Mouse (Mus musculus) liver, embryonic 16.5 days (tissue): ENCODE results near the gene Heatr6. TPM values are rescaled to one million over a fixed set of nuclear protein-coding genes. Genes with fewer than 3 reads are reported as not detected.

Source experiments
- ATAC-seq: fragments of 200-750 bp; cut with Nextera tagmentation; 2 replicates; pipeline ENCODE4 v1.8.0; 2017; ENCODE audit warnings: low read depth, mild to moderate bottlenecking, moderate number of reproducible peaks, moderate library complexity
- H3K27ac ChIP-seq: fragments of 300-500 bp; sonication (generic); 2 replicates; pipeline ENCODE4 v1.5.1; 2014; ENCODE audit warnings: mild to moderate bottlenecking, low read length
- H3K27me3 ChIP-seq: fragments of 300-500 bp; sonication (generic); 2 replicates; pipeline ENCODE4 v1.6.1; 2014; ENCODE audit warnings: low read depth, low read length, mixed read lengths; ENCODE audit not compliant: control insufficient read depth, insufficient read depth
- H3K36me3 ChIP-seq: fragments of 300-500 bp; sonication (generic); 2 replicates; pipeline ENCODE4 v1.6.1; 2014; ENCODE audit warnings: mild to moderate bottlenecking; ENCODE audit not compliant: control insufficient read depth, insufficient read depth
- H3K4me1 ChIP-seq: fragments of 300-500 bp; sonication (generic); 2 replicates; pipeline ENCODE4 v1.6.1; 2014; ENCODE audit warnings: low read depth, low read length, mixed read lengths; ENCODE audit not compliant: control insufficient read depth
- H3K4me2 ChIP-seq: fragments of 300-500 bp; sonication (generic); 2 replicates; pipeline ENCODE4 v1.6.1; 2014; ENCODE audit warnings: low read depth, low read length, mixed read lengths
- H3K4me3 ChIP-seq: fragments of 300-500 bp; sonication (generic); 2 replicates; pipeline ENCODE4 v1.5.1; 2014; ENCODE audit warnings: low read depth, mild to moderate bottlenecking, low read length
- H3K9ac ChIP-seq: fragments of 300-500 bp; sonication (generic); 2 replicates; pipeline ENCODE4 v1.6.1; 2014; ENCODE audit warnings: low read depth, low read length
- H3K9me3 ChIP-seq: fragments of 300-500 bp; sonication (generic); replicated peaks from 2 replicates; pipeline ENCODE4 v1.6.1; 2016; ENCODE audit warnings: low read length; ENCODE audit not compliant: control insufficient read depth
- WGBS: fragments of 180-500 bp; shearing (Covaris S2); extraction: QIAGEN DNeasy Blood & Tissue Kit; methylation state at CpG from one replicate; pipeline ENCODE4 v1.1.7; 2014; ENCODE audit not compliant: insufficient replicate concordance; 5-methylcytosine and 5-hydroxymethylcytosine counted together
- polyA plus RNA-seq: library from polyadenylated mRNA; unstranded; fragments of >200 nt; fragmentation: Nextera tagmentation; extraction: Ambion mirVana; gene quantifications from 2 replicates; pipeline ENCODE4 v1.2.1, GENCODE M21; 2015

Gene Heatr6
- polyA plus RNA-seq, 1 experiment from 2014 or later, result 7.2 TPM

DNA sequence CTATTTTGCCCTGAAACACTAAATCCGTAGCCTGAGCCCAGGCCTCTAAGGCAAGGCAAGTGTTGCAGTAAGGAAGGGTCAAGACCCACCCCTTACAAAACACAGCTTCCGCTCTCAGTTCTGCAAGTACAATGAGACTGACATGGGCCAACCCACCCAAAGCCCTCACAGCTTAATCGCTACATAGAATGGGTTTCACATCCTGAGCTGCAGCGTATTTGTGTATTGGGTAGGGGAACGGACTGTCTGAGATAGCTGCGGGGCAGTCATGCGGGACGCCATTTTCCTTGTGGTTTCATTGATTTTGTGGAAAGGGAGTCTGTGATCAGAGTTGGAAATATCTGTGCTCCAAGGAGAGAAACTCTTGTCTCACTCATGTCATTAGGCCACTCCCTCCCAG lies 56.9 kb downstream of the Heatr6 start:
- no peak overlapping the region for H3K27ac ChIP-seq
- H3K4me3 ChIP-seq, result no peak overlapping the region
- no peak for ATAC-seq
- no peaks in the 10 kb centered on the region for H3K9me3 ChIP-seq
- no peaks in the 10 kb centered on the region for H3K36me3 ChIP-seq
- no peaks in the 10 kb centered on the region for H3K4me1 ChIP-seq
- H3K27me3 ChIP-seq, result no peaks in the 10 kb centered on the region
- WGBS, result 73% methylated on average over 8 of the region's 8 CpGs
- no peak overlapping the region for H3K9ac ChIP-seq
- H3K4me2 ChIP-seq, result no peak overlapping the region

DNA sequence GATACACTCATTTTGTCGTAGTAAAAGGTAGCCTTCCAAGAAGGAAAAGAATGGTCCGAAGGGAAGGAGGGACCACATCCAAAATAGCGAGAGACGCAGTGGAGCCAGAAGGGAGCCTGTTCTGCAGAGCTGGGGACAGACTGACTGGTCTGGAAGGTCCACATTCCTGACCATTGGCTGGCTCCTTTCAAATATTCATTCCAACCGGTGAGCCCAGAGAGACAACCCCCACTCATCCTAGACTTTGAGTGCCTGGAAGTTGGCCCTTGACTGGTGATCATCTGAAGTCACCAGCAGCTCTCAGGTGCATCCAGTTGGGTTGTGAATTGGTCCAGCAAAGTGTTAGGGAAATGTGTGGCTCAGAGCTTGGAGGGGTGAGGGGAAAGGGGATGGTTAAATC lies 61.7 kb downstream of the Heatr6 start:
- Histone ChIP-seq H3K4me2 (no peak overlapping the region), H3K4me1 (no peaks in the 10 kb centered on the region), H3K9ac (no peak overlapping the region), H3K27ac (no peak overlapping the region), H3K9me3 (no peaks in the 10 kb centered on the region), H3K27me3 (no peaks in the 10 kb centered on the region), H3K36me3 (no peaks in the 10 kb centered on the region), H3K4me3 (no peak overlapping the region)
- WGBS, result 68% methylated on average over 5 of the region's 5 CpGs
- no peak for ATAC-seq

DNA sequence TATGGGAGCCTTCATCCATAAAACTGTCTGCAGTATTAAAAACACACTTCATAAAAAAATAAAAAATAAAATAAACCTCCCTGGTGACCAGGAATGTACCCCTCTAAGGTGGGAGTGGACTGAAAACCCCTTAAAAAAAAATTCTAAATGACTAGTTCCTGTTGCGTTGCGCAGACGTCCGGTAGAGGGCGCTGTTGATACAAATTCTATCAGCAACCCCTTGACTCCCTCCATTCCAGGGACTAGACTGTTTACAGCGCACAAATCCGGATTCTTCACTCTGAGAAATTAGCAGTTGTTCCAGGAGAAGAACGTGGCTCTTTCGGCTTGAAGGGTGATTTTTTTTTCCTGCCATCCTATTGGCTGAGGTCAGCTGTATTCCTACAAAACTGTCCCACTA lies 62.1 kb downstream of the Heatr6 start:
- Histone ChIP-seq H3K4me2 (no peak overlapping the region), H3K9ac (no peak overlapping the region), H3K9me3 (no peaks in the 10 kb centered on the region), H3K36me3 (no peaks in the 10 kb centered on the region), H3K27me3 (no peaks in the 10 kb centered on the region), H3K4me1 (no peaks in the 10 kb centered on the region), H3K4me3 (no peak overlapping the region), H3K27ac (no peak overlapping the region)
- no peak for ATAC-seq
- 4% methylated on average over 9 of the region's 9 CpGs for WGBS

DNA sequence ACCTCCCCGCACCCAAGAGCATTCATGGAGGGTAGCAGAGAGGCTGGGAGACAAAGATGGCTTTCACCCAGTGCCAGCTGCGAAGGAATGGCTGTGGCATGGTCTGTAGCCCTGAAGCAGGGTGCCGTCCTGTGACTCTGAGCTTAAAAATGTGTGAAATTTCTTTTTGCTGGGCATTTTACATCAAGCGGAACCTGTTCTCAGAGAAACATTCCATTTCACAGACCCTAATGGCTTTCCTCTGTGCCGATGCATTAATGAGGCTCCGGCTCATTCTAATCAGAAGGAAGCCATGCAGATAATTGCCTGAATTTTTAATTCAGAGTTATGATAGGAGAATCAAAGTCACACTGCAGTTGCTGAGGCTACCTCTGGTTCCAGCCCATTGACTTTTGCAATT lies 63.6 kb downstream of the Heatr6 start:
- H3K4me1 ChIP-seq, result no peaks in the 10 kb centered on the region
- no peak overlapping the region for H3K4me2 ChIP-seq
- no peak overlapping the region for H3K27ac ChIP-seq
- no peaks in the 10 kb centered on the region for H3K36me3 ChIP-seq
- no peaks in the 10 kb centered on the region for H3K9me3 ChIP-seq
- no peak for ATAC-seq
- WGBS, result 66% methylated on average over 6 of the region's 6 CpGs
- no peak overlapping the region for H3K9ac ChIP-seq
- no peak overlapping the region for H3K4me3 ChIP-seq
- H3K27me3 ChIP-seq, result no peaks in the 10 kb centered on the region

DNA sequence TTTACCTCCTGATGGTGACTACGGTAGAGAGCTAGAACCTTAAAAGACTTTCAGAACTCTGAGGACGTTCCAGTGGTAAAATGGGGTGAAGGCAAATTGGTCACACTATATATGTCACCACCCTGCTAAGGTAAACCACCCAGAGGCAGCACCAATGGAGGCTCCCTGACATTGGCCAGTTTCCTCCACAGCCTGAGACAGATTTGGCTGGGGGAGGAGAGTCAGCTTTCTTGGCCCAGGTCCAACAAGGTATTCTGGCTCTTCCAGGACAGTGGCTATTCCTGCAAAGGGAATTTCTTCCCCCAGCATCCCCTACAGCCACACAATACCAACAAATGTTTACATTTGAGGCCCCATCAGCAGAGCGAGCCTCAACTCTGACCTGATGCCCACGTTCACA lies 64.5 kb downstream of the Heatr6 start:
- no peak overlapping the region for H3K9ac ChIP-seq

DNA sequence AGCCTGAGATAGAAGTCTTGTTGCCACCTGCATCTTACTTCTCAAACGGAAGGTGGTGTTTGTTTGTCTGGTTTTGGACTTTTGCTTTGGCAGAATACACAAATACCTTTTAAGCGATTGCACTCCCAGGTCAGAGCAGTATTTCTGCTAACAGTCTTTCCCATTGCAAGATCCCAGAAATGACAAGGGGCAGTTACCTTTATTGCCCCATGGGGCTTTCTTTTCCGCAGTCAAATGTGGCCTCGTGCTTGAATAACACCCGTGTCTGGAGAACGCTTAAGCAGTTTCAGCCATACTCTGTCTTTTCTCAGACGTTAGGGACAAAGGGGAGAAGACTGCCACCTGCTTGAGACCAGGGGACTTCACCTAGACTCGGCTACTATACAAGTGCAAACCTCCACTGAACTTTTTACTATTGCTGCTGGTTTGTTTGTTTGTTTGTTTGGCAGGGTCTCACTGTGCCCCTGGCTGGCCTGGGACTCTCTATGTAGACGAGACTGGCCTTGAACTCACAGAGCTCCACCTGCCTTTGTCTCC lies 65.2 kb downstream of the Heatr6 start:
- H3K4me2 ChIP-seq, result no peak overlapping the region
- no peaks in the 10 kb centered on the region for H3K9me3 ChIP-seq
- H3K36me3 ChIP-seq, result no peaks in the 10 kb centered on the region
- no peak overlapping the region for H3K9ac ChIP-seq
- 42% methylated on average over 9 of the region's 9 CpGs for WGBS
- no peak overlapping the region for H3K4me3 ChIP-seq
- ATAC-seq, result no peak
- no peaks in the 10 kb centered on the region for H3K4me1 ChIP-seq
- H3K27ac ChIP-seq, result no peak overlapping the region
- H3K27me3 ChIP-seq, result no peaks in the 10 kb centered on the region

More for the DNA sequence above, 64.5 kb downstream of the Heatr6 start:
- H3K36me3 ChIP-seq, result no peaks in the 10 kb centered on the region
- H3K27ac ChIP-seq, result no peak overlapping the region
- no peaks in the 10 kb centered on the region for H3K27me3 ChIP-seq
- no peaks in the 10 kb centered on the region for H3K4me1 ChIP-seq
- H3K4me2 ChIP-seq, result no peak overlapping the region
- H3K9me3 ChIP-seq, result no peaks in the 10 kb centered on the region
- no peak for ATAC-seq
- 49% methylated on average over 4 of the region's 4 CpGs for WGBS
- H3K4me3 ChIP-seq, result no peak overlapping the region

DNA sequence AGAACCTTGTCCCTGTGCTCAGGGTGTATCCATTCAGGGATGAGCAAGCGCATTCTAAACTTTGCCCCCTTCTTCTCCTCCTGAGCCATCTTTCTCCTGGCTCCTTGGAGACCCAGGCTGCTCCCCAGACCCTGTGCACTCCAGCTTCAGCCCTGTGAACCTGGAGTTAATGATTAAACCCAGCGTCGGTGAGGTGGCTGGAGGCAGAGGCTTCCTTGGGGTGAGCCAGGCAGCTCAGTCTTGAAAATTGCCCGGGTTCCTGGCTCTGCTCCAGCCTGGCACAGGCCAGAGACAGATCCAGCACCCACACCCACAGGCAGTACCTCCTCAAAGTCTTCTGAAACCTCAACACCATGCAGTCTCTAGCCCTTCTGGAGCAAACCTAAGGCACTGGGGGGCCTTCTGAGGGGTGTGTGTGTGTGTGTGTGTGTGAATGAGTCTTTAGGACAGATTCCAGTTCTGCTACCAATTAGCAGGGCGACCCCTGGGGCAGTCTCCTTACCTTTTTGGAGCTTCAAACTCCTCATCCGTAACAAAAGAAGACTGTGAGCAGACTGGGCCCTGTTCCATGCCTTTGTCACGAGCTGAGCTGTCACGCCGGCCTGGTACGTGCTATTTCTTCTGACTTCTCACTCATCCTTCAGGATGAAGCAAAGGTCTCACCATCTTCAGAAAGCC lies 66.4 kb downstream of the Heatr6 start:
- WGBS, result 54% methylated on average over 10 of the region's 10 CpGs
- H3K4me2 ChIP-seq, result no peak overlapping the region
- H3K9me3 ChIP-seq, result no peaks in the 10 kb centered on the region
- no peak overlapping the region for H3K27ac ChIP-seq
- H3K27me3 ChIP-seq, result no peaks in the 10 kb centered on the region
- H3K36me3 ChIP-seq, result no peaks in the 10 kb centered on the region
- no peaks in the 10 kb centered on the region for H3K4me1 ChIP-seq
- peak; percentile 54; the same call in 1 of the 2 replicates for ATAC-seq
- no peak overlapping the region for H3K9ac ChIP-seq
- no peak overlapping the region for H3K4me3 ChIP-seq

DNA sequence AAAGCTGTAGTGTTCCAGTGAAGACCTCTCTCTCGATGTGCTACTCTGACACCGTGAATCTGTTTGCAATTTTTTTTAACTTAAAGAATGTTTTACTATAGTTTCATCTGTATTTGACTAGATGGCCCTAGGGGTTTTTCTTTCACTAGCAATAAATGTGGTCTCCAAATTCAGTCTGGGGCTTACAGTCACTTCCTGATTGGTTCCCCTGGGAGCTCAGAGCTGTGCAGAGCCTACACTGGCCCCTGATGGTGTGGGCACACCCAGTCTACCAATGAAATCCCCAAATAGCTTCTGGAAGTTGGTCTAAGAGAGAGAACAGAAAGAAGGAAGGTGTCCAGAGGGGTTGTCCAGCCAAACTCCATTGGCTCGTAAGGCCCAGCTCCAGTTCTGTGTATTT lies 72.6 kb downstream of the Heatr6 start:
- Histone ChIP-seq H3K4me1 (no peaks in the 10 kb centered on the region), H3K4me2 (no peak overlapping the region), H3K9me3 (no peaks in the 10 kb centered on the region), H3K4me3 (no peak overlapping the region), H3K27me3 (no peaks in the 10 kb centered on the region), H3K9ac (no peak overlapping the region), H3K27ac (no peak overlapping the region), H3K36me3 (no peaks in the 10 kb centered on the region)
- 66% methylated on average over 3 of the region's 3 CpGs for whole genome bisulfite sequencing
- no peak for ATAC-seq

DNA sequence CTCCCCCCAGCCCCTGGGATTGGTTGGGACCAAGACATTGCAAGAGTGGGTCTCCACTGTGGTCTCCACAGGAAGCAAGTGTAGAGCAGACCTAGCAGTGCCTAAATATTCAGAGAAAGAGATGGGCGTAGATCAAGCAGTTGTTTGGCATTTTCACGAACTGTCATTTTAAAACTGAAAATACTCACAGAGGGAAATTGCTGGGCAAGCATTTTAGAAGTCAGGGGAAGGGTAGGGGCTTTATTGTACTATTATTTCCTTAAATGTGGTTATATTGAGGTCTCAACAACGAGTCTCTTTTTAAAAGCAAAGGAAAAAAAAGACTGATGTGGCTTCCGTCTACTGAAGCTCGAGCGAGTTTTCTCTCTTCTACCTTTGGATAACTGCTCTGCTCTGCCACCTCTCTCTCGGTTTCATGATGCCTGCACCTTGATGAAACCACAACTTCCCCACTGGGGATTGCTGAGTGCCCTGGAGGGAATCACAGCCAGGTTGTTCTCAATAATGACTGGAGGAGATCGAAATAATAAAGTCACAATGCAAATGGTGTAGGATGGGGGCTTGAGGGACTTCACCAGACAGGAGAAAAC lies 75.2 kb downstream of the Heatr6 start:
- Histone ChIP-seq H3K27ac (no peak overlapping the region), H3K36me3 (no peaks in the 10 kb centered on the region), H3K4me2 (no peak overlapping the region), H3K27me3 (no peaks in the 10 kb centered on the region), H3K4me1 (no peaks in the 10 kb centered on the region), H3K4me3 (no peak overlapping the region), H3K9ac (no peak overlapping the region), H3K9me3 (no peaks in the 10 kb centered on the region)
- ATAC-seq, result no peak
- WGBS, result 42% methylated on average over 8 of the region's 8 CpGs
